Mouse (Mus musculus) liver, embryonic 14.5 days (tissue): ENCODE measurements at regions not wholly inside any gene's neighbourhood (a gene's known extent, or its start where the extent isn't known, plus 50 kb on each side); places are given as distances from the start of the nearest gene placed in this dataset.

Experiments
- ATAC-seq: fragments of 200-750 bp; cut with Nextera tagmentation; 2 replicates; pipeline ENCODE4 v1.8.0; 2017; ENCODE audit warnings: moderate number of reproducible peaks, mild to moderate bottlenecking, moderate library complexity; ENCODE audit not compliant: insufficient read depth
- DNase-seq, 3 experiments: peaks; one replicate each; pipeline ENCODE4 v3.0.0-alpha.2; 2012 to 2013; ENCODE audit warnings: low read depth in 3 of 3, low spot score in 3 of 3
- H3K27ac ChIP-seq: fragments of 300-500 bp; sonication (generic); 2 replicates; pipeline ENCODE4 v1.5.1; 2014; ENCODE audit warnings: moderate library complexity, mild to moderate bottlenecking, control low read depth, inconsistent platforms
- H3K27me3 ChIP-seq: fragments of 300-500 bp; sonication (generic); 2 replicates; pipeline ENCODE4 v1.6.1; 2014; ENCODE audit warnings: mild to moderate bottlenecking, low read length, moderate library complexity; ENCODE audit not compliant: control insufficient read depth, insufficient read depth
- H3K36me3 ChIP-seq: fragments of 300-500 bp; sonication (generic); replicated peaks from 2 replicates; pipeline ENCODE4 v1.6.1; 2014; ENCODE audit warnings: low read depth; ENCODE audit not compliant: control insufficient read depth, insufficient read depth
- H3K4me1 ChIP-seq, 2 experiments: fragments of 200-500 bp in 1 of 2; fragments of 300-500 bp in 1 of 2; sonication (generic) in 1 of 2; replicated peaks; 2 replicates each; pipeline ENCODE4 v1.6.1; 2012 to 2014; ENCODE audit warnings: antibody characterized with exemption in 1 of 2, inconsistent platforms in 1 of 2, low read length in 1 of 2; ENCODE audit not compliant: control insufficient read depth in 2 of 2, insufficient read depth in 2 of 2
- H3K4me2 ChIP-seq: fragments of 300-500 bp; sonication (generic); 2 replicates; pipeline ENCODE4 v1.6.1; 2014; ENCODE audit warnings: low read depth, mild to moderate bottlenecking, control low read depth, moderate library complexity
- H3K4me3 ChIP-seq, 2 experiments: fragments of 200-500 bp in 1 of 2; fragments of 300-500 bp in 1 of 2; sonication (generic) in 1 of 2; 2 replicates each; pipeline ENCODE4 v1.5.1; 2012 to 2014; ENCODE audit warnings: low read depth in 2 of 2, low read length in 2 of 2, mild to moderate bottlenecking in 2 of 2, control low read depth in 1 of 2, inconsistent platforms in 1 of 2, moderate library complexity in 1 of 2; ENCODE audit not compliant: insufficient read depth in 1 of 2
- H3K9ac ChIP-seq: fragments of 300-500 bp; sonication (generic); replicated peaks from 2 replicates; pipeline ENCODE4 v1.6.1; 2014; ENCODE audit warnings: mild to moderate bottlenecking, control low read depth, moderate library complexity
- H3K9me3 ChIP-seq: fragments of 300-500 bp; sonication (generic); 2 replicates; pipeline ENCODE4 v1.6.1; 2016; ENCODE audit warnings: low read length, mixed read lengths; ENCODE audit not compliant: control insufficient read depth
- CTCF ChIP-seq: IDR thresholded peaks from 2 replicates; pipeline ENCODE4 v1.5.1; 2016; ENCODE audit warnings: antibody characterized with exemption, low read depth, control low read depth
- EP300 ChIP-seq: IDR thresholded peaks from 2 replicates; pipeline ENCODE4 v1.6.1; 2016; ENCODE audit warnings: antibody characterized with exemption, low read depth
- WGBS: fragments of 180-500 bp; shearing (Covaris S2); extraction: QIAGEN DNeasy Blood & Tissue Kit; methylation state at CpG from one replicate; pipeline ENCODE4 v1.1.7; 2014; ENCODE audit not compliant: insufficient replicate concordance; 5-methylcytosine and 5-hydroxymethylcytosine counted together

DNA sequence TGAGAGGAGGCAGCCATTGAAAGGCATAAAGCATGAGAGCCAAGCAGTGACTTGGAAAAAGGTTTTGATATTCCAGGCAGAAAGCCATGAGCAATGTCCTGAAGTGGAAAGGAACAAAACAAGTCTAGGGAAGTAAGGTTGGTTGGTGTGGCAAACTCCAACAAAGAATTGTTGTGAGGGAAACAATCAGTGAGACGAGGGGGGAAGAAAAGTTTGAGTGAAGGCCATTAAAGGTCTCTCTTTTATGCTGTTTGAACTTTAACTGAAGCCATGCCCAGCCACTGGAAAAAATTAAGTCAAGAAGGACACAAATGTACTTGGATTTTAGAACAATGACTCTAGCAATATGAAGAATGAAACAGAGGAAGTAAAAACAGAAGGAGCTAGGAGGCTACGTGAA is 680.0 kb downstream of the Ttll7 start:
- TF ChIP-seq EP300: no peak
- no peak for TF ChIP-seq CTCF
- Histone ChIP-seq H3K36me3 (no peaks in the 10 kb centered on the region), H3K9me3 (no peaks in the 10 kb centered on the region), H3K27me3 (no peaks in the 10 kb centered on the region), H3K4me3 (no peak overlapping the region), H3K4me1 (no peaks in the 10 kb centered on the region), H3K9ac (no peak overlapping the region), H3K4me2 (no peak overlapping the region), H3K27ac (no peak overlapping the region)
- 49% methylated on average over 2 of the region's 2 CpGs for WGBS
- DNase-seq: no peak
- no peak for ATAC-seq

DNA sequence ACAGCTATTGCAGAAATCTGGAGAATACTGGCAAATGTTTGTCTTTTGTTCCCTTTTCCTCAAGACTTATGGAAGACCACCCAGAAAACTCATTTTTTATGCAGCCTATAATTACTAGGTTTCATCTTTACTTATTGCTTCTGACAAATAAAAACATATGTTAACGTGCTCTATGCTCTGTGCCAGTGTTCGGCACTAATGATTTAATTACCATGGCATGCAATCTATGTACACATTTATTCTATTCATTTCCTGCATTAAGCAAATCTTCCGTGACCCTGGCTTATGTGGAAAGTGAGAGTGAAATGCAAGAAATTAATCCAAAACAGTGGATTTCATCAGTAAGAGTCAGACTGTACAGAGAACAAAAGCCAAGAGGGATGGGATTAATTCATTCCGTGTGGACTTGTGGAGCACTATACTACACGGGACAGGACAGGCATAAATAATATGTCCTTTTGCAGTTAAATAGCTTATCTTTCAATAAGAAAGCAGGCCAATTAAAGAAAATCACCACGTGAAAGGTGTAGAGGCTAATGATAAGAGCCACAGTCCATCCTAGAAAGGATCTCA is 679.5 kb downstream of the Ttll7 start:
- 62% methylated on average over 6 of the region's 6 CpGs for WGBS
- no peak for ATAC-seq
- no peak overlapping the region for H3K9ac ChIP-seq

More for the DNA sequence above, 679.5 kb downstream of the Ttll7 start:
- Histone ChIP-seq H3K36me3 (no peaks in the 10 kb centered on the region), H3K4me3 (no peak overlapping the region), H3K27ac (no peak overlapping the region), H3K27me3 (no peaks in the 10 kb centered on the region), H3K4me1 (no peaks in the 10 kb centered on the region), H3K4me2 (no peak overlapping the region), H3K9me3 (no peaks in the 10 kb centered on the region)
- DNase-seq: no peak
- TF ChIP-seq CTCF (no peak), EP300 (no peak)
